In the genomic region with DNA sequence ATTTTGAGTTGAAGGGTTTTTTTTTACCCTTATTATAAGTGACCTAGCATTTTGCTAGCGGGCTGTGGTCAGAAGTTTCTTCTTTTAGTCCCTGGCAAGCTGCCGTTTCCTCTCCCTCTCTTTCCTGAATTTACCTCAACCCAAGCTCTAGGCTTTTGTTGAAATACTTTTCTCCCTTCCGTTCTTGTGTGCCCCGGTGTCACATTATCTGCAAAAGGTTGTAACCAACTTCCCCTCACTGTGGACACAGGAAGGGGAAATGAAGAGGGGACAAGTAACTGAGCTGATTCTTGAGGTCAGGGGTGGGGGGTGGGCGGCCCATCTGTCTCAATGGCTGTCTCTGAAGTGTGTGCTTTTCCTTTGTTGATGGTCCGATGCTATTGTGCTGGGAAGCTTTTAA, we compare ENCODE assay signal across 14 mouse cellular contexts.
DNase-seq lines count a peak whose midpoint lies in the region; ATAC-seq and TF ChIP-seq lines count a peak whose summit lies in the region.
"Had no signal": no experiment of that assay in that cellular context is flagged by ENCODE, and none has a peak within 500 bp of the region (broad histone marks: within the 10 kb centered on the region; RNA-seq: fewer than 3 reads in every experiment).

No protein-coding gene starts in this region.

- H3K9ac ChIP-seq in lung, postnatal 0 days (replicated peaks; ENCODE audit: low read depth) = no peak overlapping the region
- no peak overlapping the region for H3K9ac ChIP-seq in heart, embryonic 15.5 days
- H3K9ac ChIP-seq in kidney, embryonic 16.5 days (replicated peaks; ENCODE audit: low read length) = no peak overlapping the region
- no peak overlapping the region for H3K9ac ChIP-seq in hindbrain, embryonic 14.5 days
- H3K9ac ChIP-seq: liver, embryonic 15.5 days; stomach, embryonic 15.5 days had no signal

- H3K4me3 ChIP-seq in lung, postnatal 0 days (ENCODE audit: low read depth, low read length) = no peak overlapping the region
- H3K4me3 ChIP-seq in heart, embryonic 15.5 days = no peak overlapping the region
- H3K4me3 ChIP-seq in kidney, embryonic 16.5 days (ENCODE audit: low read length) = no peak overlapping the region
- H3K4me3 ChIP-seq in hindbrain, embryonic 14.5 days (replicated peaks; ENCODE audit: low read length) = no peak overlapping the region
- H3K4me3 ChIP-seq: liver, embryonic 15.5 days; stomach, embryonic 15.5 days had no signal

- peak; percentile 35 for DNase-seq in lung, postnatal 0 days (ENCODE audit: low spot score)
- DNase-seq in lung, adult 18-20 months = no peak
- DNase-seq in yolk sac, embryonic 10.5 days (ENCODE audit: low spot score) = peak; percentile 4
- DNase-seq in cerebellum, adult 9-11 months = no peak
- no peak for DNase-seq in right cerebral cortex, postnatal 14 days
- DNase-seq in hindbrain, embryonic 14.5 days (ENCODE audit: low spot score) = no peak
- DNase-seq: cerebellum, postnatal 10 days; gastrocnemius, postnatal 25 days; right cerebral cortex, adult 18-20 months had no signal

- ATAC-seq in lung, postnatal 0 days = no peak; the same call in 1 of the 2 replicates
- ATAC-seq in heart, embryonic 15.5 days (replicated peaks; ENCODE audit: insufficient number of reproducible peaks, insufficient read depth, low FRiP score, low read depth) = peak; percentile 69; the same call in 1 of the 2 replicates
- ATAC-seq in kidney, embryonic 16.5 days (ENCODE audit: low FRiP score, low TSS enrichment) = 0 out of 2 replicates have a peak, but pooled peaks have one; percentile 31
- no peak for ATAC-seq in hindbrain, embryonic 14.5 days (ENCODE audit: low FRiP score)

- TF ChIP-seq EP300 in lung, postnatal 0 days (IDR thresholded peaks at IDR 0.05) = 0 out of 2 replicates have a peak, but pooled peaks have one; percentile 21

- no peaks in the 10 kb centered on the region for H3K36me3 ChIP-seq in lung, postnatal 0 days (ENCODE audit: insufficient read depth, low read length)
- H3K36me3 ChIP-seq in heart, embryonic 15.5 days = no peaks in the 10 kb centered on the region
- no peaks in the 10 kb centered on the region for H3K36me3 ChIP-seq in kidney, embryonic 16.5 days (ENCODE audit: insufficient read depth, low read length)
- no peaks in the 10 kb centered on the region for H3K36me3 ChIP-seq in hindbrain, embryonic 14.5 days (replicated peaks; ENCODE audit: control insufficient read depth, insufficient read depth)
- H3K36me3 ChIP-seq: G1E; liver, embryonic 15.5 days; stomach, embryonic 15.5 days had no signal

- no peak overlapping the region for H3K4me2 ChIP-seq in lung, postnatal 0 days (replicated peaks; ENCODE audit: low read depth, low read length)
- H3K4me2 ChIP-seq in heart, embryonic 15.5 days = no peak overlapping the region
- no peak overlapping the region for H3K4me2 ChIP-seq in kidney, embryonic 16.5 days (replicated peaks; ENCODE audit: low read depth, low read length)
- H3K4me2 ChIP-seq in hindbrain, embryonic 14.5 days (replicated peaks) = no peak overlapping the region
- H3K4me2 ChIP-seq: liver, embryonic 15.5 days; stomach, embryonic 15.5 days had no signal

- no peaks in the 10 kb centered on the region for H3K9me3 ChIP-seq in lung, postnatal 0 days (ENCODE audit: low read length)
- H3K9me3 ChIP-seq in heart, embryonic 15.5 days (replicated peaks) = no peaks in the 10 kb centered on the region
- H3K9me3 ChIP-seq in kidney, embryonic 16.5 days (ENCODE audit: low read length) = no peaks in the 10 kb centered on the region
- H3K9me3 ChIP-seq in hindbrain, embryonic 14.5 days (ENCODE audit: control insufficient read depth, low read length) = no peaks in the 10 kb centered on the region
- H3K9me3 ChIP-seq: liver, embryonic 15.5 days; stomach, embryonic 15.5 days had no signal

- no peaks in the 10 kb centered on the region for H3K4me1 ChIP-seq in lung, postnatal 0 days (ENCODE audit: insufficient read depth, low read depth, low read length)
- no peaks in the 10 kb centered on the region for H3K4me1 ChIP-seq in heart, embryonic 15.5 days (replicated peaks)
- peaks cover 8% of the 10 kb centered on the region for H3K4me1 ChIP-seq in kidney, embryonic 16.5 days (ENCODE audit: insufficient read depth, low read length)
- no peaks in the 10 kb centered on the region for H3K4me1 ChIP-seq in hindbrain, embryonic 14.5 days (replicated peaks; ENCODE audit: control insufficient read depth, insufficient read depth, low read length)
- H3K4me1 ChIP-seq: liver, embryonic 15.5 days; stomach, embryonic 15.5 days had no signal

- no peaks in the 10 kb centered on the region for H3K27me3 ChIP-seq in lung, postnatal 0 days (replicated peaks; ENCODE audit: insufficient read depth, low read length)
- H3K27me3 ChIP-seq in heart, embryonic 15.5 days = no peaks in the 10 kb centered on the region
- H3K27me3 ChIP-seq in kidney, embryonic 16.5 days (ENCODE audit: insufficient read depth, low read length) = no peaks in the 10 kb centered on the region
- H3K27me3 ChIP-seq in hindbrain, embryonic 14.5 days (ENCODE audit: control insufficient read depth, insufficient read depth, low read length) = no peaks in the 10 kb centered on the region
- H3K27me3 ChIP-seq: liver, embryonic 15.5 days; stomach, embryonic 15.5 days had no signal

- H3K27ac ChIP-seq in lung, postnatal 0 days (ENCODE audit: low read length) = no peak overlapping the region
- no peak overlapping the region for H3K27ac ChIP-seq in heart, embryonic 15.5 days
- peak overlapping the region; percentile 48 for H3K27ac ChIP-seq in kidney, embryonic 16.5 days (ENCODE audit: low read length)
- no peak overlapping the region for H3K27ac ChIP-seq in hindbrain, embryonic 14.5 days
- H3K27ac ChIP-seq: liver, embryonic 15.5 days; stomach, embryonic 15.5 days had no signal

- no peak for TF ChIP-seq CTCF in lung, postnatal 0 days (IDR thresholded peaks at IDR 0.05)

- WGBS in lung, postnatal 0 days = 24% methylated on average over 6 of the region's 6 CpGs
- 56% methylated on average over 6 of the region's 6 CpGs for WGBS in heart, embryonic 15.5 days
- WGBS in kidney, embryonic 16.5 days = 28% methylated on average over 6 of the region's 6 CpGs
- 38% methylated on average over 6 of the region's 6 CpGs for WGBS in hindbrain, embryonic 14.5 days

Comparison
In these comparisons a context has a peak if more than half of its experiments do, and no peak if none do; other contexts are left out.
1. DNase-seq: peak in lung, postnatal 0 days (single experiment) and yolk sac, embryonic 10.5 days (single experiment); none in lung, adult 18-20 months (0 of 2), cerebellum, adult 9-11 months (single experiment), right cerebral cortex, postnatal 14 days (single experiment) and hindbrain, embryonic 14.5 days (single experiment).
2. ATAC-seq: peak in heart, embryonic 15.5 days (single experiment) and kidney, embryonic 16.5 days (single experiment); none in lung, postnatal 0 days (single experiment) and hindbrain, embryonic 14.5 days (single experiment).